In genomic region chr5:103387540-103388026, GRCm38 (mm10) we compare ENCODE assay signal across 9 mouse cellular contexts. TPM values are rescaled to one million over a fixed set of nuclear protein-coding genes. Genes with fewer than 3 reads are reported as not detected.
DNase-seq lines count a peak whose midpoint lies in the region; ATAC-seq lines count a peak whose summit lies in the region.
"Had no signal": no experiment of that assay in that cellular context is flagged by ENCODE, and none has a peak within 500 bp of the region (broad histone marks: within the 10 kb centered on the region; RNA-seq: fewer than 3 reads in every experiment).

No protein-coding gene starts in this region.

- DNase-seq in midbrain, embryonic 10.5 days (ENCODE audit: low spot score), result no peak
- DNase-seq in midbrain, embryonic 14.5 days, result no peak
- peak; percentile 90 for DNase-seq in embryonic facial prominence, embryonic 14.5 days (ENCODE audit: low spot score)
- peak; percentile 66 to 77 for DNase-seq in heart, postnatal 14 days
- peak; percentile 69 to 75 for DNase-seq in kidney, postnatal 25 days
- DNase-seq in thymus, postnatal 36 days, result no peak

- no peak overlapping the region for H3K9ac ChIP-seq in midbrain, embryonic 14.5 days (replicated peaks; ENCODE audit: low read length)
- no peak overlapping the region for H3K9ac ChIP-seq in embryonic facial prominence, embryonic 14.5 days (ENCODE audit: low read depth, low read length)
- no peak overlapping the region for H3K9ac ChIP-seq in stomach, embryonic 15.5 days
- H3K9ac ChIP-seq: neural tube, embryonic 13.5 days had no signal

- peak overlapping the region; percentile 40; the same call in 1 of the 2 replicates for H3K27ac ChIP-seq in midbrain, embryonic 10.5 days (replicated peaks)
- H3K27ac ChIP-seq in midbrain, embryonic 14.5 days (replicated peaks; ENCODE audit: low read depth, low read length), result no peak overlapping the region
- H3K27ac ChIP-seq in embryonic facial prominence, embryonic 14.5 days (replicated peaks; ENCODE audit: low read depth, low read length), result peak overlapping the region; percentile 46; the same call in 1 of the 2 replicates
- peak overlapping the region; percentile 84 for H3K27ac ChIP-seq in stomach, embryonic 15.5 days
- H3K27ac ChIP-seq: neural tube, embryonic 13.5 days had no signal

- H3K4me1 ChIP-seq in midbrain, embryonic 10.5 days, result peaks cover 11% of the 10 kb centered on the region
- H3K4me1 ChIP-seq in midbrain, embryonic 14.5 days (ENCODE audit: control insufficient read depth, insufficient read depth, low read length), result peaks cover under 1% of the 10 kb centered on the region; the same call in 1 of the 2 replicates
- peaks cover 16% of the 10 kb centered on the region; the same call in 1 of the 2 replicates for H3K4me1 ChIP-seq in embryonic facial prominence, embryonic 14.5 days (ENCODE audit: control insufficient read depth, insufficient read depth, low read length)
- H3K4me1 ChIP-seq in stomach, embryonic 15.5 days, result peaks cover 11% of the 10 kb centered on the region

- no peak overlapping the region for H3K4me3 ChIP-seq in midbrain, embryonic 10.5 days
- no peak overlapping the region for H3K4me3 ChIP-seq in midbrain, embryonic 14.5 days (replicated peaks; ENCODE audit: low read depth, low read length)
- H3K4me3 ChIP-seq in embryonic facial prominence, embryonic 14.5 days (ENCODE audit: low read depth, low read length), result no peak overlapping the region
- no peak overlapping the region for H3K4me3 ChIP-seq in stomach, embryonic 15.5 days (replicated peaks)
- H3K4me3 ChIP-seq: neural tube, embryonic 13.5 days had no signal

- H3K4me2 ChIP-seq in midbrain, embryonic 14.5 days (ENCODE audit: low read length), result no peak overlapping the region
- no peak overlapping the region for H3K4me2 ChIP-seq in embryonic facial prominence, embryonic 14.5 days (ENCODE audit: low read depth, low read length)
- H3K4me2 ChIP-seq in stomach, embryonic 15.5 days, result no peak overlapping the region
- H3K4me2 ChIP-seq: neural tube, embryonic 13.5 days had no signal

- intact Hi-C loops in heart, postnatal 14 days (cut with DNase I), result no loop called here

- no peaks in the 10 kb centered on the region for H3K36me3 ChIP-seq in midbrain, embryonic 10.5 days
- no peaks in the 10 kb centered on the region for H3K36me3 ChIP-seq in midbrain, embryonic 14.5 days (ENCODE audit: control insufficient read depth, insufficient read depth, low read length)
- H3K36me3 ChIP-seq in embryonic facial prominence, embryonic 14.5 days (ENCODE audit: control insufficient read depth, insufficient read depth, low read length), result no peaks in the 10 kb centered on the region
- no peaks in the 10 kb centered on the region for H3K36me3 ChIP-seq in stomach, embryonic 15.5 days
- H3K36me3 ChIP-seq: neural tube, embryonic 13.5 days had no signal

- 68% methylated on average over 8 of the region's 8 CpGs for WGBS in midbrain, embryonic 10.5 days
- 67% methylated on average over 8 of the region's 8 CpGs for WGBS in midbrain, embryonic 14.5 days
- 32% methylated on average over 8 of the region's 8 CpGs for whole genome bisulfite sequencing in embryonic facial prominence, embryonic 14.5 days
- 27% methylated on average over 8 of the region's 8 CpGs for WGBS in stomach, embryonic 15.5 days

- H3K27me3 ChIP-seq in midbrain, embryonic 10.5 days (ENCODE audit: low read depth, poor library complexity, severe bottlenecking), result 0 out of 2 replicates have a peak, but pooled peaks cover 8% of the 10 kb centered on the region
- H3K27me3 ChIP-seq in midbrain, embryonic 14.5 days (ENCODE audit: control insufficient read depth, insufficient read depth, low read length), result no peaks in the 10 kb centered on the region
- H3K27me3 ChIP-seq in embryonic facial prominence, embryonic 14.5 days (replicated peaks; ENCODE audit: control insufficient read depth, insufficient read depth, low read length), result no peaks in the 10 kb centered on the region
- H3K27me3 ChIP-seq in stomach, embryonic 15.5 days (replicated peaks), result no peaks in the 10 kb centered on the region
- H3K27me3 ChIP-seq: neural tube, embryonic 13.5 days had no signal

- H3K9me3 ChIP-seq in midbrain, embryonic 10.5 days (replicated peaks), result no peaks in the 10 kb centered on the region
- H3K9me3 ChIP-seq in midbrain, embryonic 14.5 days (ENCODE audit: control insufficient read depth, low read length), result no peaks in the 10 kb centered on the region
- no peaks in the 10 kb centered on the region for H3K9me3 ChIP-seq in embryonic facial prominence, embryonic 14.5 days (ENCODE audit: control insufficient read depth, low read length)
- H3K9me3 ChIP-seq in stomach, embryonic 15.5 days, result no peaks in the 10 kb centered on the region

- no peak for ATAC-seq in midbrain, embryonic 14.5 days (ENCODE audit: low FRiP score, low TSS enrichment)
- ATAC-seq in embryonic facial prominence, embryonic 14.5 days (ENCODE audit: low read depth), result peak; percentile 89
- ATAC-seq in stomach, embryonic 15.5 days (ENCODE audit: insufficient read depth, low FRiP score, low read depth), result peak; percentile 82
- no peak for ATAC-seq in megakaryocyte, adult 5-6 weeks (ENCODE audit: poor library complexity, severe bottlenecking)

RNA-seq across cellular contexts. Expression of gene Ptpn13, which starts 37.4 kb away (rescaled TPM):
- 17.5 and 18.9 TPM in 2 replicates for polyA plus RNA-seq in midbrain, embryonic 10.5 days (2016; fragmentation: Nextera tagmentation; extraction: Ambion mirVana)
- 5.4 and 8.7 TPM in 2 replicates for polyA plus RNA-seq in midbrain, embryonic 14.5 days (2014; fragmentation: Nextera tagmentation; extraction: Ambion mirVana)
- 16.6 and 20.0 TPM in 2 replicates for polyA plus RNA-seq in embryonic facial prominence, embryonic 14.5 days (2014; fragmentation: Nextera tagmentation; extraction: Ambion mirVana)
- total RNA-seq in heart, postnatal 14 days (2021), result 10 to 100 TPM in 1 of 2 experiments, 1 to 10 TPM in 1; 8.5 to 10.7 TPM
- 15.8 and 17.0 TPM in 2 replicates for polyA plus RNA-seq in stomach, embryonic 15.5 days (2015; fragmentation: Nextera tagmentation; extraction: Ambion mirVana)
- total RNA-seq in megakaryocyte, adult 5-6 weeks (2015), result 0.09 and 0.23 TPM in 2 replicates
- total RNA-seq in megakaryocyte, adult 5-6 weeks (2017), result 0.04 and 0.33 TPM in 2 replicates

Comparison
In these comparisons a context has a peak if more than half of its experiments do, and no peak if none do; other contexts are left out.
1. DNase-seq: peak in embryonic facial prominence, embryonic 14.5 days (single experiment), heart, postnatal 14 days (2 of 2) and kidney, postnatal 25 days (2 of 2); none in midbrain, embryonic 10.5 days (single experiment), midbrain, embryonic 14.5 days (single experiment) and thymus, postnatal 36 days (0 of 2).
2. ATAC-seq: peak in embryonic facial prominence, embryonic 14.5 days (single experiment) and stomach, embryonic 15.5 days (single experiment); none in midbrain, embryonic 14.5 days (single experiment) and megakaryocyte, adult 5-6 weeks (single experiment).